Mouse (Mus musculus): ENCODE measurements around the gene Astn2. TPM values are rescaled to one million over a fixed set of nuclear protein-coding genes. Genes with fewer than 3 reads are reported as not detected.

Astn2 gene
- polyA plus RNA-seq, 1 experiment, result 1.1 TPM

- Histone ChIP-seq H3K4me1 (ENCODE audit: control insufficient read depth, insufficient read depth, low read length) (no peaks in the 10 kb centered on the region), H3K4me3 (replicated peaks; ENCODE audit: control insufficient read depth, low read depth, low read length) (no peak overlapping the region), H3K27ac (ENCODE audit: control insufficient read depth, insufficient read depth, low read depth, low read length, poor library complexity) (no peak overlapping the region)
- WGBS, result 64% methylated on average over 2 of the region's 2 CpGs
- TF ChIP-seq CTCF (IDR thresholded peaks at IDR 0.05; ENCODE audit: control insufficient read depth, insufficient read depth, low read length) (no peak), POLR2A (IDR thresholded peaks at IDR 0.05; ENCODE audit: borderline replicate concordance, control insufficient read depth, low read depth, low read length) (no peak)
Measured at GRCm38 (mm10) chr4:66344632-66345031, 59.8 kb downstream of the Astn2 start.

GRCm38 (mm10) chr4:66337443-66337842 is 67.0 kb downstream of the Astn2 start:
- 62% methylated on average over 3 of the region's 3 CpGs for WGBS
- TF ChIP-seq POLR2A (IDR thresholded peaks at IDR 0.05; ENCODE audit: borderline replicate concordance, control insufficient read depth, low read depth, low read length), result no peak
- H3K4me3 ChIP-seq (replicated peaks; ENCODE audit: control insufficient read depth, low read depth, low read length), result no peak overlapping the region
- H3K27ac ChIP-seq (ENCODE audit: control insufficient read depth, insufficient read depth, low read depth, low read length, poor library complexity), result no peak overlapping the region
- no peaks in the 10 kb centered on the region for H3K4me1 ChIP-seq (ENCODE audit: control insufficient read depth, insufficient read depth, low read length)

GRCm38 (mm10) chr4:66330600-66331285 is 73.7 kb downstream of the Astn2 start:
- no peaks in the 10 kb centered on the region for H3K4me1 ChIP-seq (ENCODE audit: control insufficient read depth, insufficient read depth, low read length)
- no peak overlapping the region for H3K4me3 ChIP-seq (replicated peaks; ENCODE audit: control insufficient read depth, low read depth, low read length)
- H3K27ac ChIP-seq (ENCODE audit: control insufficient read depth, insufficient read depth, low read depth, low read length, poor library complexity), result no peak overlapping the region
- 27% methylated on average over 4 of the region's 4 CpGs for WGBS
- TF ChIP-seq POLR2A (IDR thresholded peaks at IDR 0.05; ENCODE audit: borderline replicate concordance, control insufficient read depth, low read depth, low read length) (no peak), CTCF (IDR thresholded peaks at IDR 0.05; ENCODE audit: control insufficient read depth, insufficient read depth, low read length) (no peak)

GRCm38 (mm10) chr4:66321051-66321450 is 83.4 kb downstream of the Astn2 start:
- TF ChIP-seq CTCF (IDR thresholded peaks at IDR 0.05; ENCODE audit: control insufficient read depth, insufficient read depth, low read length) (no peak), POLR2A (IDR thresholded peaks at IDR 0.05; ENCODE audit: borderline replicate concordance, control insufficient read depth, low read depth, low read length) (no peak)
- WGBS, result 75% methylated on average over 2 of the region's 2 CpGs
- Histone ChIP-seq H3K27ac (ENCODE audit: control insufficient read depth, insufficient read depth, low read depth, low read length, poor library complexity) (no peak overlapping the region), H3K4me3 (replicated peaks; ENCODE audit: control insufficient read depth, low read depth, low read length) (no peak overlapping the region), H3K4me1 (ENCODE audit: control insufficient read depth, insufficient read depth, low read length) (no peaks in the 10 kb centered on the region)

- no peaks in the 10 kb centered on the region for H3K4me1 ChIP-seq (ENCODE audit: control insufficient read depth, insufficient read depth, low read length)
- WGBS, result 44% methylated on average over 8 of the region's 8 CpGs
- no peak overlapping the region for H3K27ac ChIP-seq (ENCODE audit: control insufficient read depth, insufficient read depth, low read depth, low read length, poor library complexity)
- no peak overlapping the region for H3K4me3 ChIP-seq (replicated peaks; ENCODE audit: control insufficient read depth, low read depth, low read length)
- TF ChIP-seq POLR2A (IDR thresholded peaks at IDR 0.05; ENCODE audit: borderline replicate concordance, control insufficient read depth, low read depth, low read length) (no peak), CTCF (IDR thresholded peaks at IDR 0.05; ENCODE audit: control insufficient read depth, insufficient read depth, low read length) (no peak)
Measured at GRCm38 (mm10) chr4:66314806-66315484, 89.5 kb downstream of the Astn2 start.

- Histone ChIP-seq H3K4me1 (ENCODE audit: control insufficient read depth, insufficient read depth, low read length) (no peaks in the 10 kb centered on the region), H3K27ac (ENCODE audit: control insufficient read depth, insufficient read depth, low read depth, low read length, poor library complexity) (no peak overlapping the region), H3K4me3 (replicated peaks; ENCODE audit: control insufficient read depth, low read depth, low read length) (no peak overlapping the region)
- WGBS, result 83% methylated on average over 1 of the region's 1 CpGs
- TF ChIP-seq POLR2A (IDR thresholded peaks at IDR 0.05; ENCODE audit: borderline replicate concordance, control insufficient read depth, low read depth, low read length) (no peak), CTCF (IDR thresholded peaks at IDR 0.05; ENCODE audit: control insufficient read depth, insufficient read depth, low read length) (no peak)
Measured at GRCm38 (mm10) chr4:66312733-66313132, 91.7 kb downstream of the Astn2 start.

- no peak for TF ChIP-seq POLR2A (IDR thresholded peaks at IDR 0.05; ENCODE audit: borderline replicate concordance, control insufficient read depth, low read depth, low read length)
- TF ChIP-seq CTCF (IDR thresholded peaks at IDR 0.05; ENCODE audit: control insufficient read depth, insufficient read depth, low read length), result no peak
- WGBS, result 81% methylated on average over 7 of the region's 7 CpGs
- Histone ChIP-seq H3K4me1 (ENCODE audit: control insufficient read depth, insufficient read depth, low read length) (no peaks in the 10 kb centered on the region), H3K4me3 (replicated peaks; ENCODE audit: control insufficient read depth, low read depth, low read length) (no peak overlapping the region), H3K27ac (ENCODE audit: control insufficient read depth, insufficient read depth, low read depth, low read length, poor library complexity) (no peak overlapping the region)
Measured at GRCm38 (mm10) chr4:66310315-66311020, 93.9 kb downstream of the Astn2 start.

- H3K4me1 ChIP-seq (ENCODE audit: control insufficient read depth, insufficient read depth, low read length), result no peaks in the 10 kb centered on the region
- H3K4me3 ChIP-seq (replicated peaks; ENCODE audit: control insufficient read depth, low read depth, low read length), result no peak overlapping the region
Measured at GRCm38 (mm10) chr4:66306377-66306776, 98.0 kb downstream of the Astn2 start.

More at GRCm38 (mm10) chr4:66306377-66306776, 98.0 kb downstream of the Astn2 start:
- 74% methylated on average over 6 of the region's 6 CpGs for whole genome bisulfite sequencing
- no peak overlapping the region for H3K27ac ChIP-seq (ENCODE audit: control insufficient read depth, insufficient read depth, low read depth, low read length, poor library complexity)
- TF ChIP-seq CTCF (IDR thresholded peaks at IDR 0.05; ENCODE audit: control insufficient read depth, insufficient read depth, low read length) (no peak), POLR2A (IDR thresholded peaks at IDR 0.05; ENCODE audit: borderline replicate concordance, control insufficient read depth, low read depth, low read length) (no peak)

Data from bone marrow, adult 2 months (tissue).